Mouse (Mus musculus): ENCODE data around the gene Gpr21. TPM values are rescaled to one million over a fixed set of nuclear protein-coding genes. Genes with fewer than 3 reads are reported as not detected.

The Gpr21 gene
- total RNA-seq, 2 experiments from 2014 or later = 2.2 to 3.4 TPM

Other genes starting within 250 kb of the Gpr21 start
- gene Olfr368, start 189.8 kb upstream of the Gpr21 start, total RNA-seq (2021) = not detected
- gene Pdcl, start 157.0 kb upstream of the Gpr21 start, total RNA-seq (2021) = 10 to 100 TPM; 27.9 to 29.2 TPM
- 10 to 100 TPM; 84.1 to 93.5 TPM for gene Rc3h2, start 93.4 kb upstream of the Gpr21 start, total RNA-seq (2021)
- 10 to 100 TPM in 1 of 2 experiments, 1 to 10 TPM in 1; 9.5 to 11.6 TPM for gene Zbtb26, start 73.2 kb upstream of the Gpr21 start, total RNA-seq (2021)
- gene Zbtb6, start 73.2 kb upstream of the Gpr21 start, total RNA-seq (2021) = 10 to 100 TPM; 16.4 to 16.9 TPM
- 10 to 100 TPM; 85.6 to 87.7 TPM for gene Rabgap1, start 73.1 kb upstream of the Gpr21 start, total RNA-seq (2021)
- 100 to 1,000 TPM; 180 to 181 TPM for gene Strbp, start 187.5 kb downstream of the Gpr21 start, total RNA-seq (2021)